12 mouse cellular contexts compared by ENCODE assay signal in genomic region chr11:113469919-113470785, GRCm38 (mm10).
DNase-seq lines count a peak whose midpoint lies in the region; ATAC-seq lines count a peak whose summit lies in the region.
"Had no signal": no experiment of that assay in that cellular context is flagged by ENCODE, and none has a peak within 500 bp of the region (broad histone marks: within the 10 kb centered on the region; RNA-seq: fewer than 3 reads in every experiment).

No protein-coding gene starts in this region.

- H3K9me3 ChIP-seq in forebrain, embryonic 15.5 days: no peaks in the 10 kb centered on the region
- H3K9me3 ChIP-seq in forebrain, embryonic 10.5 days: no peaks in the 10 kb centered on the region

- no peak for ATAC-seq in forebrain, embryonic 15.5 days (replicated peaks)
- ATAC-seq in hematopoietic stem cell, adult 5-6 weeks (replicated peaks in 1 of 2; ENCODE audit: insufficient read depth in 1 of 2, low FRiP score in 2 of 2, low TSS enrichment in 1 of 2, low read depth in 1 of 2, poor library complexity in 2 of 2, severe bottlenecking in 2 of 2): peak; percentile 70 to 76

- H3K4me2 ChIP-seq in forebrain, embryonic 15.5 days (replicated peaks): no peak overlapping the region

- DNase-seq in forebrain, embryonic 10.5 days (ENCODE audit: extremely low spot score, low spot score): no peak
- DNase-seq in right cerebral cortex, adult 2 months (ENCODE audit: low spot score in 2 of 2): peak; percentile 41 to 47
- DNase-seq in right cerebral cortex, postnatal 4 days: no peak
- no peak for DNase-seq in urinary bladder, postnatal 10 days (ENCODE audit: low spot score)
- no peak for DNase-seq in heart, adult 9 months (ENCODE audit: low spot score in 2 of 2)
- no peak for DNase-seq in embryo, embryonic 11 days
- DNase-seq: cerebellum, postnatal 14 days; heart, adult 2 months; kidney, postnatal 14 days had no signal

- H3K27me3 ChIP-seq in forebrain, embryonic 15.5 days: no peaks in the 10 kb centered on the region
- H3K27me3 ChIP-seq in forebrain, embryonic 10.5 days (ENCODE audit: poor library complexity, severe bottlenecking): 0 out of 2 replicates have a peak, but pooled peaks cover 4% of the 10 kb centered on the region

- no peak overlapping the region for H3K4me3 ChIP-seq in forebrain, embryonic 15.5 days
- H3K4me3 ChIP-seq in forebrain, embryonic 10.5 days: no peak overlapping the region
- H3K4me3 ChIP-seq: erythroblast, embryonic 14.5 days; heart, adult 2 months had no signal

- WGBS in forebrain, embryonic 15.5 days: 79% methylated on average over 17 of the region's 17 CpGs
- 87% methylated on average over 17 of the region's 17 CpGs for WGBS in forebrain, embryonic 10.5 days

- peaks cover 31% of the 10 kb centered on the region for H3K4me1 ChIP-seq in forebrain, embryonic 15.5 days
- H3K4me1 ChIP-seq in forebrain, embryonic 10.5 days: peaks cover 55% of the 10 kb centered on the region

- H3K27ac ChIP-seq in forebrain, embryonic 15.5 days (replicated peaks): 0 out of 2 replicates have a peak overlapping the region, but pooled peaks have one; percentile 2
- no peak overlapping the region for H3K27ac ChIP-seq in forebrain, embryonic 10.5 days
- H3K27ac ChIP-seq: heart, adult 2 months had no signal

- H3K9ac ChIP-seq in forebrain, embryonic 15.5 days (replicated peaks): no peak overlapping the region

- no peaks in the 10 kb centered on the region for H3K36me3 ChIP-seq in forebrain, embryonic 15.5 days
- H3K36me3 ChIP-seq in forebrain, embryonic 10.5 days (replicated peaks): no peaks in the 10 kb centered on the region

Comparison
In these comparisons a context has a peak if more than half of its experiments do, and no peak if none do; other contexts are left out.
1. DNase-seq: peak in right cerebral cortex, adult 2 months (2 of 2); none in forebrain, embryonic 10.5 days (single experiment), right cerebral cortex, postnatal 4 days (single experiment), urinary bladder, postnatal 10 days (single experiment), heart, adult 9 months (0 of 2) and embryo, embryonic 11 days (single experiment).